Mouse (Mus musculus) olfactory bulb, adult 2 months (tissue): ENCODE measurements around the gene Map4k4. TPM values are rescaled to one million over a fixed set of nuclear protein-coding genes. Genes with fewer than 3 reads are reported as not detected.

Experiments used
- H3K27ac ChIP-seq: fragments of 200-500 bp; 2 replicates; pipeline ENCODE4 v1.5.1; 2012; ENCODE audit warnings: low read depth, low read length; ENCODE audit not compliant: insufficient read depth
- H3K4me1 ChIP-seq: fragments of 200-500 bp; 2 replicates; pipeline ENCODE4 v1.6.1; 2012; ENCODE audit warnings: low read length; ENCODE audit not compliant: control insufficient read depth, insufficient read depth
- H3K4me3 ChIP-seq: fragments of 200-500 bp; 2 replicates; pipeline ENCODE4 v1.5.1; 2012; ENCODE audit warnings: mild to moderate bottlenecking, low read depth, low read length, moderate library complexity; ENCODE audit not compliant: insufficient read depth
- CTCF ChIP-seq: fragments of 200-500 bp; IDR thresholded peaks from 2 replicates; pipeline ENCODE4 v1.5.1; 2012; ENCODE audit warnings: low read depth, mild to moderate bottlenecking, low read length, moderate library complexity; ENCODE audit not compliant: insufficient read depth
- POLR2A ChIP-seq: fragments of 200-500 bp; IDR thresholded peaks from 2 replicates; pipeline ENCODE4 v1.6.1; 2012; ENCODE audit warnings: mild to moderate bottlenecking, low read depth, low read length, moderate library complexity; ENCODE audit not compliant: insufficient read depth
- WGBS: fragments of 180-500 bp; shearing (Covaris S2); methylation state at CpG from one replicate; pipeline ENCODE4 v1.1.7; 2018; 5-methylcytosine and 5-hydroxymethylcytosine counted together
- polyA plus RNA-seq: library from polyadenylated mRNA; stranded (reverse); fragments of >200 nt; gene quantifications from 2 replicates; pipeline ENCODE4 v1.2.4, GENCODE M21; 2012; ENCODE audit warnings: low replicate concordance; ENCODE audit not compliant: missing spikeins, insufficient read depth, insufficient read length

Gene Map4k4
- 300 and 913 TPM in 2 replicates for polyA plus RNA-seq

DNA sequence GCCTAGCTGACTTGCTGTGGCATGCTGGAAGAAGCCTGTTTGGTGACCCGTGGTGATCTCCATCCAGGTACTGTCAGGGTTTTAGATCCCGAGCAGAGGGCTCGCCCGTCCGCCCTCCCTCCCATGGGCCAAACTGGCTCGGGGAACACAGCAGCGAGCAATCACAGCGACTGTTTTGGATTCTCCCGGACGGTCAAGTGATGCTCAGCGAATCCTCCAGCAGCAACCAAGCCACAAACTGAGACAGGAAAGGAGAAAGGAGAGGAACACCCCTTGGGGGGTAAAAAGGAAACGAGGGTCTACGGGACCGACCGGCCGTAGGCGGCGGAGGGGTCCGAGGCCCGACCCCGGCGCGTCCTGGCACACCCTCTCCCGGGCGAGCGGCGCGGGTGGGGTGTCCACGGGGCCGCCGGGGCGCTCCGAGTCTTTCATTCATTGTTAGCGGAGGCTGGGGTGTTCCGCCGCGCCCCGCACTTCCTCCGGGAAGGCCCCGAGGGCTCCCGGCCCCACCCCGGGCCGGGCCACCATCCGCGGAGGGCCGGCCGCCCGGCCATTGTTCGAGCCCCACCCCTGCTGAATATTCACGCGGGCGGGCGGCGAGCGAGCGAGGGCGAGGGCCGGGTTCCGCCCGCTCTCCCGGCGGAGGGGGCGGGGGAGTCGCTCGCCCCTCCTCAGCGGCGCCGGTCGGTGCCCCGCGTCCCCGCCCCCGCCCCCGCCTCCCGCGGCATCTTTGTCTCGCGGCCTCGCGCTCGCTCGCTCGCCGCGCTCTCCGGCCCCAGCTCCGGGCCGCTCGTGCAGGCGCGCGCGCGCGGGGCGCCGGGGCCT lies at the start of gene Map4k4:
TSS of gene Map4k4 (plus strand) at position 733 of the 825 bp plus-strand sequence.
- peaks cover 11% of the 10 kb centered on the region; the same call in 1 of the 2 replicates for H3K4me1 ChIP-seq
- peak within 1 kb of the TSS; percentile 99 for H3K4me3 ChIP-seq
- 3% methylated on average over 97 of the region's 97 CpGs for WGBS
- H3K27ac ChIP-seq: peak within 1 kb of the TSS; percentile 87
- TF ChIP-seq CTCF: no peak
- TF ChIP-seq POLR2A: no peak

DNA sequence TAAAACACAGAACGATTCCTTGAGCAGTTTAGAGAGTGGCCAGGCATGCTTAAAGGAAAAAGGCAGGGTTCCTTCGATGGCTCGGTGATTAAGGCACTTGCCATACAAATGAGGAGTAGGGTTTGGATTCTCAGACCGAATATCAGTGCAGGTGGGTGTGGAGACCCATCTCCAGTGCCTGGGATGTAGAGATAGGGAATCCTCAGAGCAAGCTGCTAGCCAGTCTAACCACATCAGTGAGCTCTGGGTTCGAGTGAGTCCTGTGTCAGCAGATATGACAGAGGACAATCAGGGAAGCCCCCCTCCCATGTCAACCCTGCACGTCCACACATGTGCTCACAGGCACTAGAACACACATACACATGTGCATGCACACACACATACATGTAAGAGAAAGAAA lies 44.8 kb upstream of the Map4k4 start:
- H3K4me1 ChIP-seq: peaks cover 5% of the 10 kb centered on the region
- H3K4me3 ChIP-seq: no peak overlapping the region
- no peak overlapping the region for H3K27ac ChIP-seq
- TF ChIP-seq POLR2A (no peak), CTCF (no peak)
- 81% methylated on average over 6 of the region's 6 CpGs for WGBS

DNA sequence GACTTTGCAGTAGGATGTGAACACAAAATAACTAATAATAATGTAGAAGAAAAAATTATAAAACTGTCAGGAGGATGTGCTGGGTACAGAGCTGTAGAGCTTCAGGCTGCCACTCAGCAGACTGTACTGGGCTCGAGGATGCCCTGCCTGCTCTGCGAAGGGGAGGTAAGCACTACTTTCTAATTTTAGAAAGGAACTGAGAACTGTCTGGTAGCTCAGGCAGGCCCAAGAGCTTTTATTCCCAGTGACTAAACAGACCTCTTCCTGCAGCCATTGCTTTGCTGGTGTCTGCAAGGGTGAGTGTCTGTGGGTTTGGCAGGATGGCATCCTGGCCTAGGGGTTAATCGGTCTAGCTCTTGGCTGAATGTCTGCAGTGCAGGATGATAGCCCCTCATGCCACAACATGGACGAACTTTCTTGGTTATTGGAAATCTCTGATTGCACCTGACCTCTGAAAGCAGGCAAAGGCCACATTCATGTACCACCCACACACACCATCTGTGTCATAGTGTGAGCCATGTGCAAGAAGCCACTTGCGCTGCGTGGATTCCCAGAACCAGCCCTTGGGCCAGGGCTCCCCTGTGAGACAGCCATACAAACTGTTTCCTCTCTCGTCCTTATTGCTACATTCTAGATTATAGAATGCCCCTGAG lies 43.8 kb upstream of the Map4k4 start:
- H3K4me3 ChIP-seq: no peak overlapping the region
- TF ChIP-seq POLR2A (no peak), CTCF (no peak)
- peaks cover 5% of the 10 kb centered on the region for H3K4me1 ChIP-seq
- 68% methylated on average over 7 of the region's 7 CpGs for WGBS
- H3K27ac ChIP-seq: no peak overlapping the region

DNA sequence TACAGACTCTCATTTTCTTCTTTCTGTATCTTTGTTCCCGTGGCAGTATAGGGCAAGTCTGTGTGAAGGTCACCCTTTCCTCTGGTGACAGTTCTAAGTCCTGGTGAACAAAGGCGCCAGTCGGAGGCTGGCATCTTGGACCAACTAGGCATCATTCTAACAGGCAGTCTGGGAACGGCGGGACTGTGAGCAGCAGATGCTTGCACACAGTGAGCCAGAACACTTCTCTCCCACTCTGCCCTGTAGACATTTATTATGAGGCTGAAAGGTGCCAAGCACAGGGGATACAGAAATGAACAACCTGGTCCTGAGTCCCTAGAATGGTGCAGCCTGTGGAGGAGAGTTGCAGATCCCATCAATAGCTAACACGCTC lies 43.3 kb upstream of the Map4k4 start:
- Histone ChIP-seq H3K4me1 (peaks cover 5% of the 10 kb centered on the region), H3K27ac (no peak overlapping the region), H3K4me3 (no peak overlapping the region)
- TF ChIP-seq CTCF (no peak), POLR2A (no peak)
- 75% methylated on average over 6 of the region's 6 CpGs for WGBS

DNA sequence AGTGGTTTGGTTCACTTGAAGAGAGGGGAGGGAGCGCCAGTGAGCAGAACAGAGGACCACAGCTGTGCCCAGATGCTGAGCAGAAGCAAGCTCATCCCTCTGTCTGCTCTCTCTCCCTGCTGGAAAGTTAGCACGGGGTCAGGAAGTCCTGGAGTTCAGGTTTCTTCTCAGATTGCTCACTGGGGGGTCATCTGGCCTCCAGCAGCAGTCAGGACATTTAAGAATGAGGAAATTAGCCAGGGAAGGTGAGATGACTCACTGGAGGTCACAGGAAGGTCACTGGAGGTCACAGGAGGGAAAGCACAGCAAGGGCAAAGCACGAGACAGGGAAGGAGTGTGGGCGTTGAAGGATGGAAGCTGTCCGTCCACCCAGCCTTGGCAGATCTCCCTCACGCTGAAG lies 41.5 kb upstream of the Map4k4 start:
- H3K27ac ChIP-seq: no peak overlapping the region
- H3K4me3 ChIP-seq: no peak overlapping the region
- TF ChIP-seq CTCF (no peak), POLR2A (no peak)
- 76% methylated on average over 6 of the region's 6 CpGs for WGBS
- H3K4me1 ChIP-seq: peaks cover 5% of the 10 kb centered on the region

DNA sequence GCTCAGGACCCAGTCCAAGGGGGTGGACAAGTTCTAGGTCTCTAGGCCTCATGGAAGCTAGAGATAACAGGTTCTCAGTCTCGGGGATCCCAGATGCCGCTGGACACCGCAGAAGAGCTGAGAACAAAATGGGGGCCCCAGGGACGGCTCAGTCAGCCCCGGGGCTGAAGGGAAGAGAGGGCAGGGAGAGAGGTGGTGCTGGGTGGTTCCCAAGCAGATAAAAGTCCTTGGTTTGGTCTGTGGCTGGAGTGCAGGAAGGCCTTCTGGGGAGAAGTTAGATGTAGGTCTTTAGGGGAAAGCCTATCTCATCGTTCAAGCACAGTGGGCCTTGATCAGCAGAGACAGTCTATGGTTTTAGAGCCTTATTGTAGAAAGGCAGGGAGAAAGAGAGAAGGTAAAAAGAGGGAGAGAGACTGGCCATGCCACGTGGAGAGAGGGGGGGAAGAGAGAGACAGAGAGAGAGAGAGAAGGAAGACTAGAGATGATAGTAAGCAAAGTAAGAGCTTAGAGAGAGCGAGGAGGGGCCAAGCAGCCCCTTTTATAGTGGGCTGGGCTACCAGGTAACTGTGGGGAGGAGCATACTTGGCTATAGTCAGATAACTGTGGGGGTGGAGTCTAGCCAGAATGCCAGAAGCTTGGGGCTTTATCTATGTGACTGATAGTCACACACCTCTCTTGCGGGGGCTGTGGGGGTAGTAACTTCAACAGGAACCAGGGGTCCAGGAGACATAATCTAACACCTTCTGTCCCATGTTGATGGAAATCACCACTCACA lies 34.2 kb upstream of the Map4k4 start:
- Histone ChIP-seq H3K27ac (no peak overlapping the region), H3K4me1 (no peaks in the 10 kb centered on the region), H3K4me3 (no peak overlapping the region)
- TF ChIP-seq CTCF (no peak), POLR2A (no peak)
- 95% methylated on average over 9 of the region's 9 CpGs for WGBS

DNA sequence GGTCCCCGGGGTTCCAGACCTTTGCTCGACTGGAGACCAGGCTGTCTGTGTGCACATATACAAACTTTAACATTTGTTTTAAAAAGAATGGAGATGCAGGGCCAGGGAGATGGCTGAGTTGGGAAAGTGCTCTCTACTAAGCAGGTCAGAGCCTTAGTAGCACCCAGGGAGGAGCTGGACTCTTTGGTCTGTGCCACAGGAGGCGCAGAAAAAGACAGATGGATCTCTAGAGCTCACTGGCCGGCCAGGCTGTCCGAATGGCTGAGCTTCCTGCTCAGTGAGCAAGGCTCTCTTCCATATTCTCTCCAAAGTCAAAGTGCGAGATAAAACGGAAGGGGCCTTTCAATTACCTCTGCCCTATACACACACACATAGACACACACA lies 33.6 kb upstream of the Map4k4 start:
- H3K4me3 ChIP-seq: no peak overlapping the region
- TF ChIP-seq CTCF: no peak
- no peak for TF ChIP-seq POLR2A
- no peaks in the 10 kb centered on the region for H3K4me1 ChIP-seq
- H3K27ac ChIP-seq: no peak overlapping the region
- WGBS: 97% methylated on average over 7 of the region's 7 CpGs

- WGBS: 85% methylated on average over 6 of the region's 6 CpGs
- H3K4me3 ChIP-seq: no peak overlapping the region
- H3K4me1 ChIP-seq: no peaks in the 10 kb centered on the region
- TF ChIP-seq CTCF (no peak), POLR2A (no peak)
- no peak overlapping the region for H3K27ac ChIP-seq
Measured at GRCm38 (mm10) chr1:39867966-39868593, 32.6 kb upstream of the Map4k4 start.
